Mouse (Mus musculus): ENCODE data around the gene Zc3h7b.

DNA sequence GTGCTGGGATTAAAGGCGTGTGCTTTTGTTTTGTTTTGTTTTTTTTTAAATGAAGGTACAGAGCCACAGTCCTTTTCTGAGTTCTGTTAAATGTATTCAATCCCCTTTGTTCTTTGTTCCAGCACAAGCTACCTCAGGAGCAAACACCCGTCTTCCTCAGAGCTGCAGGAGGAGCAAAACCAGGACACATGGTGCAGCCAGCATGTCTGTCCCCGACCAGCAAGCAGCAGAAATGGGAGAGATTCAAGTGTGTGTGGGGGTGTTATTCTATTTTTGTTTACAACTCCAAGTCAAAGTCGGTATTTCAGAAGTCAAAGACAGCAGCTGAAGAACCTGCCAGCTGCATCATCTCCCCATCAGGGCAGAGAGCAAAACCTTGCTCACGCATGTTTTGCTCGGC is 31.1 kb upstream of the Zc3h7b start:
- no peak for TF ChIP-seq CTCF (IDR thresholded peaks at IDR 0.05; ENCODE audit: borderline replicate concordance, insufficient read depth, low read depth, low read length)
- TF ChIP-seq POLR2A (IDR thresholded peaks at IDR 0.05; ENCODE audit: borderline replicate concordance, insufficient read depth, low read length): no peak

All from cerebellum, adult 2 months (tissue).